Mouse (Mus musculus) midbrain, postnatal 0 days (tissue): ENCODE measurements around the gene Ddr2. TPM values are rescaled to one million over a fixed set of nuclear protein-coding genes. Genes with fewer than 3 reads are reported as not detected.

ENCODE experiments used
- ATAC-seq: fragments of 200-750 bp; cut with Nextera tagmentation; 2 replicates; pipeline ENCODE4 v1.8.0; 2017; ENCODE audit warnings: moderate number of reproducible peaks, mild to moderate bottlenecking, moderate TSS enrichment, moderate library complexity; ENCODE audit not compliant: low FRiP score
- DNase-seq: peaks from one replicate; pipeline ENCODE4 v3.0.0-alpha.2; 2015; ENCODE audit warnings: low spot score
- H3K27ac ChIP-seq: fragments of 300-500 bp; sonication (generic); 2 replicates; pipeline ENCODE4 v1.5.1; 2014; ENCODE audit warnings: low read depth, mild to moderate bottlenecking, low read length, mixed read lengths
- H3K27me3 ChIP-seq: fragments of 300-500 bp; sonication (generic); 2 replicates; pipeline ENCODE4 v1.6.1; 2014; ENCODE audit warnings: low read length, control low read depth, mixed read lengths; ENCODE audit not compliant: insufficient read depth
- H3K36me3 ChIP-seq: fragments of 300-500 bp; sonication (generic); 2 replicates; pipeline ENCODE4 v1.6.1; 2014; ENCODE audit warnings: low read length, control low read depth, mixed read lengths; ENCODE audit not compliant: insufficient read depth
- H3K4me1 ChIP-seq: fragments of 300-500 bp; sonication (generic); 2 replicates; pipeline ENCODE4 v1.6.1; 2014; ENCODE audit warnings: mild to moderate bottlenecking, control low read depth, antibody characterized with exemption, low read length, mixed read lengths; ENCODE audit not compliant: insufficient read depth
- H3K4me2 ChIP-seq: fragments of 300-500 bp; sonication (generic); 2 replicates; pipeline ENCODE4 v1.6.1; 2014; ENCODE audit warnings: low read depth, mild to moderate bottlenecking, low read length, mixed read lengths; ENCODE audit not compliant: poor library complexity, severe bottlenecking
- H3K4me3 ChIP-seq: fragments of 300-500 bp; sonication (generic); 2 replicates; pipeline ENCODE4 v1.5.1; 2014; ENCODE audit warnings: low read depth, mild to moderate bottlenecking, low read length, moderate library complexity
- H3K9ac ChIP-seq: fragments of 300-500 bp; sonication (generic); replicated peaks from 2 replicates; pipeline ENCODE4 v1.6.1; 2014; ENCODE audit warnings: mild to moderate bottlenecking, low read length, moderate library complexity, mixed read lengths; ENCODE audit not compliant: poor library complexity, severe bottlenecking
- H3K9me3 ChIP-seq: fragments of 300-500 bp; sonication (generic); 2 replicates; pipeline ENCODE4 v1.6.1; 2016; ENCODE audit warnings: low read length, control low read depth
- CTCF ChIP-seq: IDR thresholded peaks from 2 replicates; pipeline ENCODE4 v1.5.1; 2016; ENCODE audit warnings: antibody characterized with exemption, mild to moderate bottlenecking
- WGBS: fragments of 180-500 bp; shearing (Covaris S2); extraction: QIAGEN DNeasy Blood & Tissue Kit; methylation state at CpG from one replicate; pipeline ENCODE4 v1.1.7; 2014; 5-methylcytosine and 5-hydroxymethylcytosine counted together
- polyA plus RNA-seq: library from polyadenylated mRNA; unstranded; fragments of >200 nt; fragmentation: Nextera tagmentation; extraction: Ambion mirVana; gene quantifications from 2 replicates; pipeline ENCODE4 v1.2.1, GENCODE M21; 2015
- total RNA-seq: library from RNA; depleted of rRNA; stranded (reverse); fragments of >200 nt; gene quantifications from 2 replicates; pipeline ENCODE4 v1.2.3, GENCODE M21; 2014; rRNA removed

Ddr2 gene
- total and polyA plus RNA-seq, 2 experiments from 2014 or later: 8.0 to 8.2 TPM

- WGBS: 78% methylated on average over 7 of the region's 7 CpGs
Observed at GRCm38 (mm10) chr1:169931698-169932097, 178.9 kb downstream of the Ddr2 start.

GRCm38 (mm10) chr1:169928454-169928971 is 182.0 kb downstream of the Ddr2 start, which contains the start of gene Ccdc190:
TSS of gene Ccdc190 (plus strand) at chr1:169928648.
- H3K9me3 ChIP-seq: no peaks in the 10 kb centered on the region
- H3K4me3 ChIP-seq: no peak within 1 kb of the TSS
- DNase-seq: peak; percentile 86
- no peaks in the 10 kb centered on the region for H3K27me3 ChIP-seq
- H3K36me3 ChIP-seq: no peaks in the 10 kb centered on the region
- TF ChIP-seq CTCF: no peak
- peak; percentile 88 for ATAC-seq
- WGBS: 10% methylated on average over 11 of the region's 12 CpGs
- peak within 1 kb of the TSS; percentile 57 for H3K27ac ChIP-seq
- peak within 1 kb of the TSS; percentile 29 for H3K4me2 ChIP-seq
- peaks cover 8% of the 10 kb centered on the region; the same call in 1 of the 2 replicates for H3K4me1 ChIP-seq
- no peak within 1 kb of the TSS for H3K9ac ChIP-seq

More at GRCm38 (mm10) chr1:169931698-169932097, 178.9 kb downstream of the Ddr2 start:
- Histone ChIP-seq H3K9me3 (no peaks in the 10 kb centered on the region), H3K4me3 (no peak overlapping the region), H3K9ac (no peak overlapping the region), H3K4me1 (peaks cover 14% of the 10 kb centered on the region; the same call in 1 of the 2 replicates), H3K36me3 (no peaks in the 10 kb centered on the region), H3K27me3 (no peaks in the 10 kb centered on the region), H3K27ac (peak overlapping the region; percentile 26; the same call in 1 of the 2 replicates), H3K4me2 (no peak overlapping the region)
- no peak for ATAC-seq
- DNase-seq: no peak
- no peak for TF ChIP-seq CTCF

GRCm38 (mm10) chr1:169927753-169928369 is 182.7 kb downstream of the Ddr2 start:
- ATAC-seq: peak; percentile 75; the same call in 1 of the 2 replicates
- Histone ChIP-seq H3K4me3 (no peak overlapping the region), H3K27me3 (no peaks in the 10 kb centered on the region)

DNA sequence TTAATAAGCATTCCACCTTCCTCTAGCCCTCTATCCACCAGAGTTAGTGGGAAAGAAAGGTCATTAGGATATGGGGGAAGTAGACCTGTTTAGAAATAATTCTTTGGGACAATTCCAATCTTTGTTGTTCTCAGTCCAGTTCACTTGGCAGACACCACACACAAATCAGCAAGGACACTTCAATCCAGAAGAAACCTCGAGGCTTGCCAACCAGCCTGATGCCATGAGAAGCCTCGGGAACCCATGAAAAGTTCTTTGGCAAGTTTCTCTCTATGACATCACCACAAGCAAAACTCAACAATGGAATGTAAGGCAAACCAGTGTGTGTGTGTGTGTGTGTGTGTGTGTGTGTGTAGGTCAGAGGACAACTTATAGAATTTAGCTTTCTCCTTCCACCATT is 186.0 kb downstream of the Ddr2 start:
- Histone ChIP-seq H3K4me2 (no peak overlapping the region), H3K27ac (no peak overlapping the region), H3K36me3 (no peaks in the 10 kb centered on the region), H3K9me3 (no peaks in the 10 kb centered on the region), H3K4me3 (no peak overlapping the region), H3K4me1 (no peaks in the 10 kb centered on the region), H3K27me3 (0 out of 2 replicates have a peak, but pooled peaks cover 2% of the 10 kb centered on the region), H3K9ac (no peak overlapping the region)
- no peak for DNase-seq
- ATAC-seq: no peak
- TF ChIP-seq CTCF: no peak
- WGBS: 75% methylated on average over 2 of the region's 2 CpGs

More at GRCm38 (mm10) chr1:169927753-169928369, 182.7 kb downstream of the Ddr2 start:
- Histone ChIP-seq H3K27ac (peak overlapping the region; percentile 55; the same call in 1 of the 2 replicates), H3K9ac (no peak overlapping the region), H3K36me3 (no peaks in the 10 kb centered on the region), H3K4me1 (peaks cover 6% of the 10 kb centered on the region; the same call in 1 of the 2 replicates), H3K4me2 (peak overlapping the region; percentile 29; the same call in 1 of the 2 replicates), H3K9me3 (no peaks in the 10 kb centered on the region)
- WGBS: 29% methylated on average over 8 of the region's 8 CpGs
- peak; percentile 42 for DNase-seq
- TF ChIP-seq CTCF: no peak

Other genes starting within 250 kb of the Ddr2 start
- 11.5 and 13.0 TPM in 2 replicates for gene Ccdc190, start 182.1 kb downstream of the Ddr2 start, total RNA-seq
- 1.8 and 1.9 TPM in 2 replicates for gene Ccdc190, start 182.1 kb downstream of the Ddr2 start, polyA plus RNA-seq
- gene Hsd17b7, start 141.5 kb downstream of the Ddr2 start, total RNA-seq: 32.0 and 33.3 TPM in 2 replicates
- gene Hsd17b7, start 141.5 kb downstream of the Ddr2 start, polyA plus RNA-seq: 24.8 and 27.6 TPM in 2 replicates
- gene Uap1, start 64.2 kb upstream of the Ddr2 start, total RNA-seq: 38.6 and 52.8 TPM in 2 replicates
- gene Uap1, start 64.2 kb upstream of the Ddr2 start, polyA plus RNA-seq: 55.8 and 59.0 TPM in 2 replicates
- 46.4 and 57.3 TPM in 2 replicates for gene Uhmk1, start 104.6 kb upstream of the Ddr2 start, total RNA-seq
- 7.2 and 8.2 TPM in 2 replicates for gene Uhmk1, start 104.6 kb upstream of the Ddr2 start, polyA plus RNA-seq
- gene Sh2d1b2, start 122.0 kb upstream of the Ddr2 start, total RNA-seq: 0.11 TPM in 1 of 2 replicates, not detected in the other
- not detected in 2 replicates for gene Sh2d1b2, start 122.0 kb upstream of the Ddr2 start, polyA plus RNA-seq
- not detected in 2 replicates for gene Sh2d1b1, start 166.6 kb upstream of the Ddr2 start, total RNA-seq
- not detected in 2 replicates for gene Sh2d1b1, start 166.6 kb upstream of the Ddr2 start, polyA plus RNA-seq
- gene Gm7694, start 195.6 kb upstream of the Ddr2 start, total RNA-seq: 1.8 and 2.2 TPM in 2 replicates
- gene Gm7694, start 195.6 kb upstream of the Ddr2 start, polyA plus RNA-seq: 0.72 and 0.79 TPM in 2 replicates
- gene Spata46, start 198.0 kb upstream of the Ddr2 start, total RNA-seq: not detected in 2 replicates
- gene Spata46, start 198.0 kb upstream of the Ddr2 start, polyA plus RNA-seq: 0.42 TPM in 1 of 2 replicates, not detected in the other